Mouse (Mus musculus) frontal cortex, postnatal 25 days (tissue): ENCODE results near the gene Ciart.
A peak's percentile ranks its signal among the peaks of the same experiment; 100 is the strongest.
"Not testable (repeated sequence)": the region's sequence is repeated elsewhere in the genome, so short reads cannot be mapped to it uniquely, and the experiment has no call there.

Source experiments
- DNase-seq, 2 experiments: peaks; one replicate each; pipeline ENCODE4 v3.0.0; 2022; ENCODE audit warnings: low spot score in 2 of 2

Gene Ciart

DNA sequence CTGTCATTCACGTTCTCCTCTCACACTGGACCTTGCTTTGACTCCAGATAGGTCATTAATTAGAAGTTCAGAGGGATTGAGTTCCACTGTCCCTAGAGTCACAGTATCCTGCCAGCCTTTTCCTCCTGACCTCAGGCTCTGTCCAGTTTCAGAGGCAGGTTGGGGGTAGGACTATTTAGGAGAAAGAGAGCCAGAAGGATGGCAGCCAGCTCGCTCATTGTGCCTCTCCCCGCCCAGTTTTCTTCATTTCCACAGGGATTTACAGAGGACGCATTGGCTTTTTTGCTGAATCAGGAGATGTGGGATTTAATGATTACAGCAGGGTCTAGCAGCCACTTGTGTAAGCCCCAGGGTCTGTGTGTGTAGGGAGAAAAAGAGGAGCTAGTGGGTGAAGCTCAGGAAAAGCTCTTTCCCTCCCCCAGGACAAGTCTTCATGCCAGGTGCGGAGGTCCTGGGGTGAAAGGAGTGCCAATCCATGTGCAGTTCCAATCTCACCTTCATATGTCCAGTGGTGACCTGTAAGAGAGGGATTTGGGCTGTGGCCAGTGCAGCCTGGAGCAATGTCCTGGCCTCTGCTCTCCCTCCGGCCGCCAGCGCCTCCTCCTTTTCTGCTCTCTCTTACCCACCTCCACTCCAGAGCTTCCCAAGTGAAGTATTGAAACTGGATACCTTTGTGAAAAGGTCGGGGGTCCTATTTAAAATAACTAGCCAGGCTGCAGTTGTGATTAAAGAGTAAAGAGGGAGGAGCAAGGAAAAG, 19.7 kb upstream of the Ciart start:
- DNase-seq, result no peak

GRCm38 (mm10) chr3:95899800-95900524, 17.9 kb upstream of the Ciart start:
- no peak for DNase-seq

DNA sequence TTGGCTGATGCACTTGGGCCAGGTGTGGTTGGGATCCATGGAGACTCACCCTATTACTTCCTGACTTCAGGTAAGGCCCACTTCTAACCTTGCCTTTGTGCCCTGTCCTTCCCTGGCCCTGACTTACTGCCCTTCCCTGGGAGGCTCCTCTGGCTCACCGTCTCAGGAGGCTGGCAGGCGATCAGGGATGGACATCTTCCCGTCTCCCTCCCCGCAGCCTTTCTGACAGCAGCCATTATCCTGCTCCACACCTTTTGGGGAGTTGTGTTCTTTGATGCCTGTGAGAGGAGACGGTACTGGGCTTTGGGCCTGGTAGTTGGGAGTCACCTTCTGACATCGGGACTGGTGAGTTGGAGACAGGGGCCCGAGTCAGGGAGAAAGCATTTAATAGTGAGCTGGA, 13.4 kb upstream of the Ciart start:
- not testable (repeated sequence) for DNase-seq

DNA sequence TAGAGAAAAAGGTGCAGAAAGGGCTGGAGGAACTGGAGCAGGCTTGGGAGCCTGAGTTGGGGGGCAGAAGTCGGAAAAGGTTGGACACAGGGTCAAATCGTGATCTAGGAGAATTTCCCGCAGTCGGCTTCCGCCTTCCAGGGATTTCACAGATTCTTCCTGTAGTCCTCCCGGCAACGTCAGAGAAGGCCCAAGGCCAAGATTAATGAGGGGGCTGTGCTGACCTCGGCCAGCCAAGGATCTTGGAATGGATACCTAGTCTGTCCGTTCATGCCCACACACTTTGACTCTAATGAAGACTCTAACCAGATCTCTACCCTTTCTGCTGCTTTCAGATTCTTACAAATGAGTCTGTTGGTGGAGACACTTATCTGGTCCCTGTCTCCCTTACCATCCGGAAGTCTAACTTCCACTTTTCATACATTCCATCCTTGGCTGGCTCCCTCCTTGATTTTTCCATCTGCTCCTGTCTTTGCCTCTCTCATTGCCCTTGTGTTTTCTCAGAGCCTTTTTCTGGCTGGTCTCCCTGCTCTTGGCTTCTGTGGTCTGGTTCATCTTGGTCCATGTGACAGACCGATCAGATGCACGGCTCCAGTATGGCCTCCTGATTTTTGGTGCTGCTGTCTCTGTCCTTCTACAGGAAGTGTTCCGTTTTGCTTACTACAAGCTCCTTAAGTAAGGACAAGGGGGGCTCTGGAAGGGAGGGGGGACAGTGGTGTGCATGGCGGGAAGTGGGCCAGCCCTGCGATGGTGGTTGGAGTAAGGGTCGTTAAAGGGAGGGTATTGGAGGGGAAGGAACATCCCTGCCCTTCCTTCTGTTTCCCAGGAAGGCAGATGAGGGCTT, 12.5 kb upstream of the Ciart start:
- no peak for DNase-seq

DNA sequence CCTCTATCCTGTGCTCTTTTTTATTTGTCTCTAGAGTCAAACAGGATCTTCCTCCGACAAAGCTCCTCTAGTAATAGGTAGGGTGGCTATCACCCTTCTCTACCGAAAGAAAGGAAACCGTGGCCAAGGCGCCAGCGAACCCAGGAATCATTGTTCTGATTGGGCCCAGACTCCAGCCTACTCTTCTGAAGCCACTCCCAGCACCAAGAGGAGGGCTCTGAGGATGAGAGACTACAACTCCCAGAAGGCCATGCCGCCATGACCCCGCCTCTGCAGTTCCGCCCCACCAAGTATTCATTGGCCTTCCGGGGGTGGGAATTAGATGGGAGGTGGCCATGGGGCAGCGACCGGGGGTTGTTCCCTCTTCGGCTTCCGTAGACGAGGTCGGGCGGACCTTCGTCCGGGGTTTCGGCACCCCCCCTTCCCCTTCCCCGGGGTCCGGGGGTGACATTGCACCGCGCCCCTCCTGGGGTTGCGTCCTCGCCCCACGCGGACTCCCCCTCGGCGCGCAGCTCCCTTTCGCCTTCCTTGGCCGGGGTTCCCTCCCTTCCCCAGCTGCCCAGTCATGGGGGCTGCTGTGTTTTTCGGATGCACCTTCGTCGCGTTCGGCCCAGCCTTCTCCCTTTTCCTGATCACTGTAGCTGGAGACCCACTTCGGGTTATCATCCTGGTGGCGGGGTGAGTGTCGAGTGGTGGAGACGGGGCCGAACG, 11.7 kb upstream of the Ciart start, which contains the start of gene Aph1a:
Aph1a (plus strand) TSS at position 364 of the 711 bp plus-strand sequence.
- peak; percentile 80 to 88 for DNase-seq

DNA sequence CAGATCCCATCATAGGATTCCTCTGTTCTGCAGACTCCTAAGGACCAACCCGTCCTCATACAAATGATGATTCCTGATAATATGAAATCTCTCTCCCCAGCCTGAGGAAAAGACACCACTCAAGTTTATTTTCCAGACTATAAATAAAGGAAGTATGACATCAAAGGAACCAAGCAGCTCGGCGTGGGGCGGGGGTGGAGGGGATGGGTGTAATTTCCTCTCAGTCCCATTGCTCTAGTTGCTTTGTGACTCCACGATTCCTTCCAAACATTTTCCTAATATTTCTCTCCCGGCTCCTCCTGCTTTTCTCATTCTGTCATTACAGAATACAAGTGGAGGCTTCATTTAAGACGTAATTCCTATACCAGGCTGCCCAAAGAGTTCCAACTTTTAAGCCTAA, 11.1 kb upstream of the Ciart start:
- no peak for DNase-seq

- no peak for DNase-seq
Observed at GRCm38 (mm10) chr3:95892066-95893052, 10.3 kb upstream of the Ciart start.

DNA sequence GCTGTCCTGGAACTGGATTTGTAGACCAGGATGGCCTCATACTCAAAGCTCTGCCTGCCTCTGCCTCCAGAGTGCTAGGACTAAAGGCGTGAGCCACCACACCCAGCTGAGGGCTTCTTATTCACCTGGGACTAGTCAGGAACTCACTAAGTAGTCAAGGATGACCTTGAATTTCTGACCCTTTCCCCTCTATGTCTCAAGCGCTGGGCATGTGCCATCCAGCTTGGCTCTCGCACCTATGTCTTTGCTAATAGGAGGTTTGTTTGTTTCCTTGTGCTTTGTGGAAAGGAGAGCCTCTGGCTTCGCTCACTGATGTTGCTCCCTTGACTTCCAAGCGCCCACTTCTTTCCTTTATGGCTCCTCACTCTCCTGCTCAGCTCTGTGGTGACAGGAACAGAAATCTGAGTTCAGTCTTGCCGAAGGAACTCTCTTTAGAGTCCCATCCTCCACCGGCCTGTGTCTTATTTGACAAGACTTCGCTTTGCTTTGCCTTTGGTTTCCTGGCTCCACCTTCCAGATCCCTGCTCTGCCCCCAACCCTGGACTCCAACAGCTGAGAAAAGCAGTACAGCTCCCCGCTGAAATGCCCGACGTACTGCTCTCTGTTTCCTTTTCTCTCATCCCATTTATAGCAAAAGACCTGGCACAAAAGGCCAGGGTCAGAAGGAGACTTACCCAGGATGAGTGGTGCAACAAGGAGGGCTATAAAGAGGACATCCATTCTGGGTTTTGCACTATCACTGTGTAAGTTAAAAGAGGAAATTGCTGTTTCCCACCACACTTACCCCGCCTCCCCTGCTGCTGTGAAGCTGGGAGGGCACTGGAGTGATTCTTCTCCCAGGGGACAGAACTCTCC, 9.4 kb upstream of the Ciart start, which contains the start of gene BC028528:
BC028528 (minus strand) TSS at position 795 of the 855 bp plus-strand sequence.
- no peak for DNase-seq

- DNase-seq, result no peak
Observed at GRCm38 (mm10) chr3:95889664-95890063, 7.6 kb upstream of the Ciart start.

- no peak for DNase-seq
Observed at GRCm38 (mm10) chr3:95887596-95887995, 5.5 kb upstream of the Ciart start.

GRCm38 (mm10) chr3:95884400-95884799, 2.3 kb upstream of the Ciart start:
- no peak for DNase-seq

- DNase-seq, result peak; percentile 58 to 68
Observed at GRCm38 (mm10) chr3:95882816-95883425, 870 bp upstream of the Ciart start.

- no peak for DNase-seq
Observed at GRCm38 (mm10) chr3:95879063-95879462, 3.0 kb downstream of the Ciart start.

- no peak for DNase-seq
Observed at GRCm38 (mm10) chr3:95872048-95872447, 10.0 kb downstream of the Ciart start.

- DNase-seq, result peak; percentile 64 to 78
Observed at GRCm38 (mm10) chr3:95871392-95871867, 10.6 kb downstream of the Ciart start, which contains the start of gene Mrps21. Gene Mrps21, minus strand, starts transcription at chr3:95871519.

DNA sequence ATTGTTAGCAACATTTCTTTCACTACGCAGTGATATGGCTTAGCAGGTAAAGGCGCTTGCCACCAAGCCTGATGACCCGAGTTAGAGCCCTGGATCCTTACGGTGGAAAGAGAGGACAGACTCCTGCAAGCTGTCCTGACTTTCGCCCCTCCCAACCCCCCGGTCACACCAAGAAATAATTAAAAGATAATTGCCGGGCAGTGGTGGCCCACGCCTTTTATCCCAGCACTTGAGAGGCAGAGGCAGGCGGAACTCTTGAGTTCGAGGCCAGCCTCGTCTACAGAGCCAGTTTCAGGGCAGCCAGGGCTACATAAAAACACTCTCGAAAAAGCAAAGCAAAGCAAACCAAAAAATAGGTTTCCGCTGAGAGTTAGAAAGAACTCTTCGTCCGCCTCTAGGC, 11.1 kb downstream of the Ciart start:
- DNase-seq, result no peak

DNA sequence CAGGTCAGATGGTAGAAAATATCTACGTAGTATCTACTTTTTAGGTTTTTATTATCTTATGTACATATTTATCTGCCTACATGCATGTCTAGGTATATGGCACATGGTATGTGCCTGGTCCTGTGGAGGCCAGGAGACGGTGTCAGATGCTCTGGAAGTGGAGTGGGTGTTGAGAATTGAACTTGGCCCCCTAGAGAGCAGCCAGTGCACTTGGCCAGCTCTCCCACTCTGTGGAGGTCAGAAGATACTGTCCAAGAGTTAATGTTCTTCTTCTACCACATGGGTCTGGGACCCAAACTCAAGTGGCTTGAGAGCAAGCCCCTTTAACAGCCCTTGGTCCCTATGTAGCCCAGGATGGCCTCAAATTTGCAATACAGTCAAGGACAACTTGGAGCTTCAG, 14.6 kb downstream of the Ciart start:
- no peak for DNase-seq

DNA sequence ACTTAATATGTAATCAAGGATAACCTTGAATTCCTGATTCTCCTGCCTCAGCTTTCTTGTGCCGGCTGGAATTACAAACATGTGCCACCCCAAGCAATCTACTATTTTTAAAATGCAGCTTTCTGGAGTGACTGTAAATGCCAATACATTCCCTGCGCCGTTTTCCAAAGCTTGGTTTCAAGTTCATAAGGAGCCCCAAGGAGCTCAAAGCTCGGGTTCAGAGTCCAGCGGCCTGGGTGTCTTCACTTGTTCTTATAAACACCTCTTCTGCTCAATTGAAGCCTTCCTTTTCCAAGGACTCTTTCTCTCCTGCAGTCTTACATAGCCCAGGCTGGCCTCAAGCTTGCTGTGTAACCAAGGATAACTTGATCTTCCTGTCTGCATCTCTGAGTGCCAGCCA, 16.0 kb downstream of the Ciart start:
- DNase-seq, result no peak

DNA sequence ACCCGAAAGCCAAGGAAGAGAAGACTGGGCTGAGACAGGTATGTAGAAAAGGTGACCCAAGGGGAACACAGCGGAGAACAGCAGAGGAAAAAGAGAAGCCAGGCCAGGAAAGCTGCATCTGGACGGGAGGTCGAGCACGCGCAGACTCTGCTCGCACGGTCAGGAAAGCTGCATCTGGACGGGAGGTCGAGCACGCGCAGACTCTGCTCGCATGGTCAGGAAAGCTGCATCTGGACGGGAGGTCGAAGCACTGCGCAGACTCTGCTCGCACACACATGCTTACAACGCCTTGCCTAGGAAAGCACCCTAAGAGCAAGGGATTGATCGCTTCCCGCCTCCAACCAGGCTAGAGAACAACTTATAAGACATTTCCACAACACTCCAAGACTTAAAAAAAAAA, 16.5 kb downstream of the Ciart start:
- DNase-seq, result no peak
